Mouse (Mus musculus): Measurements from ENCODE around the gene Cox7a2l. TPM values are rescaled to one million over a fixed set of nuclear protein-coding genes. Genes with fewer than 3 reads are reported as not detected.

Cox7a2l gene
- polyA plus RNA-seq, 1 experiment from 2014 or later = 190 TPM

DNA sequence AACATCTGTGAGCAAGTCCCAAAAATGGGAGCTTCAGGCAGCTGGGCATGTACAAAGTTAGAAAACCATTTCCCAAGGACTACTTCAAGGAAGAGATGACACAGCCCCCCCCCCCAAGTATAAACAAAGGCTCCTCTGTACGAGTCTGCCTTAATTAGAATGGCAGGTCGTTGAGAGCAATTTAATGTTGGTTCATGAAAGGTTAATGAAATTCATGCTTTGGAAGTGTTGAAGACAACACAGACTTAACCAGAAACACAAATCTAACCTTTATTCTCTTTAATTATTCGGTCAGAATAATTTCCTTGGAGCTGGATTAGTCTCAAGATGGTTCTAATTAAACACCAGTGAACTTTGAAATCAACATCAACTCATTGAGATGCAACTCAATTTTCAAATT lies 29.4 kb downstream of the Cox7a2l start:
- Histone ChIP-seq H3K27ac (ENCODE audit: low read length) (no peak overlapping the region), H3K9me3 (ENCODE audit: low read length) (no peaks in the 10 kb centered on the region), H3K4me2 (replicated peaks; ENCODE audit: low read depth, low read length) (no peak overlapping the region), H3K36me3 (ENCODE audit: insufficient read depth, low read length) (no peaks in the 10 kb centered on the region), H3K4me1 (ENCODE audit: insufficient read depth, low read depth, low read length) (no peaks in the 10 kb centered on the region), H3K9ac (replicated peaks; ENCODE audit: low read depth) (no peak overlapping the region), H3K27me3 (replicated peaks; ENCODE audit: insufficient read depth, low read length) (no peaks in the 10 kb centered on the region), H3K4me3 (ENCODE audit: low read depth, low read length) (no peak overlapping the region)
- ATAC-seq = no peak
- WGBS = 55% methylated on average over 3 of the region's 3 CpGs
- no peak for TF ChIP-seq EP300 (IDR thresholded peaks at IDR 0.05)
- TF ChIP-seq CTCF (IDR thresholded peaks at IDR 0.05) = no peak
- DNase-seq (ENCODE audit: low spot score) = no peak

DNA sequence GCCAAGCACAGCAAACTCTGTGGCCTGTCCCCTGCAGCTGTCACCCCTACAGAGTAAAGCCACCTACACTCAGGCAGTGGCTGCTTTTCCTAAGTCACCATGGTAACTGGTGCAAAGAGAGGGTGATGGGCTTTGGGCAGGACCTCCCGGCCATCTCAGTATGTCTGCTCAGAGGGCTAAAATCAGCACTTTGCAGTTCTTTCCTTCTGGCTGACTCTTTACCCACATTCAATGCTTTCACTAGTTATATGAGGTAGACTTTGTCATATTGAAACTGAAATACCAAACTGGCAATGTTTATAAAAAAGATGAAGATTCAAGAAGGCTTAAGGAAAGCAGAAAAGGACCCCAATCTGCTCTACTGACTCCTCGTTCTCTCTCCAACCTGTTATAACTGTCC lies 33.3 kb downstream of the Cox7a2l start:
- Histone ChIP-seq H3K4me3 (ENCODE audit: low read depth, low read length) (no peak overlapping the region), H3K4me2 (replicated peaks; ENCODE audit: low read depth, low read length) (no peak overlapping the region), H3K27ac (ENCODE audit: low read length) (no peak overlapping the region), H3K9me3 (ENCODE audit: low read length) (no peaks in the 10 kb centered on the region), H3K27me3 (replicated peaks; ENCODE audit: insufficient read depth, low read length) (no peaks in the 10 kb centered on the region), H3K36me3 (ENCODE audit: insufficient read depth, low read length) (peaks cover 4% of the 10 kb centered on the region; the same call in 1 of the 2 replicates), H3K4me1 (ENCODE audit: insufficient read depth, low read depth, low read length) (no peaks in the 10 kb centered on the region), H3K9ac (replicated peaks; ENCODE audit: low read depth) (no peak overlapping the region)
- no peak for TF ChIP-seq EP300 (IDR thresholded peaks at IDR 0.05)
- WGBS = 77% methylated on average over 2 of the region's 2 CpGs
- DNase-seq (ENCODE audit: low spot score) (no peak), ATAC-seq (no peak)

GRCm38 (mm10) chr17:83482817-83483536 lies 34.2 kb downstream of the Cox7a2l start:
- no peak overlapping the region for H3K9ac ChIP-seq (replicated peaks; ENCODE audit: low read depth)
- H3K27ac ChIP-seq (ENCODE audit: low read length) = no peak overlapping the region
- no peaks in the 10 kb centered on the region for H3K9me3 ChIP-seq (ENCODE audit: low read length)
- WGBS = 90% methylated on average over 7 of the region's 7 CpGs
- no peak overlapping the region for H3K4me3 ChIP-seq (ENCODE audit: low read depth, low read length)
- TF ChIP-seq CTCF (IDR thresholded peaks at IDR 0.05) = no peak
- no peak for TF ChIP-seq EP300 (IDR thresholded peaks at IDR 0.05)
- H3K27me3 ChIP-seq (replicated peaks; ENCODE audit: insufficient read depth, low read length) = no peaks in the 10 kb centered on the region
- H3K4me1 ChIP-seq (ENCODE audit: insufficient read depth, low read depth, low read length) = no peaks in the 10 kb centered on the region
- H3K4me2 ChIP-seq (replicated peaks; ENCODE audit: low read depth, low read length) = no peak overlapping the region
- DNase-seq (ENCODE audit: low spot score) (no peak), ATAC-seq (no peak)
- peaks cover 11% of the 10 kb centered on the region for H3K36me3 ChIP-seq (ENCODE audit: insufficient read depth, low read length)

- WGBS = 79% methylated on average over 7 of the region's 7 CpGs
- ATAC-seq (no peak), DNase-seq (ENCODE audit: low spot score) (no peak)
- Histone ChIP-seq H3K9ac (replicated peaks; ENCODE audit: low read depth) (no peak overlapping the region), H3K9me3 (ENCODE audit: low read length) (no peaks in the 10 kb centered on the region), H3K4me2 (replicated peaks; ENCODE audit: low read depth, low read length) (no peak overlapping the region), H3K27ac (ENCODE audit: low read length) (no peak overlapping the region), H3K4me3 (ENCODE audit: low read depth, low read length) (no peak overlapping the region), H3K27me3 (replicated peaks; ENCODE audit: insufficient read depth, low read length) (no peaks in the 10 kb centered on the region), H3K4me1 (ENCODE audit: insufficient read depth, low read depth, low read length) (no peaks in the 10 kb centered on the region), H3K36me3 (ENCODE audit: insufficient read depth, low read length) (peaks cover 13% of the 10 kb centered on the region)
- TF ChIP-seq EP300 (IDR thresholded peaks at IDR 0.05) (no peak), CTCF (IDR thresholded peaks at IDR 0.05) (no peak)
These were observed 35.6 kb downstream of the Cox7a2l start for GRCm38 (mm10) chr17:83481551-83481950.

DNA sequence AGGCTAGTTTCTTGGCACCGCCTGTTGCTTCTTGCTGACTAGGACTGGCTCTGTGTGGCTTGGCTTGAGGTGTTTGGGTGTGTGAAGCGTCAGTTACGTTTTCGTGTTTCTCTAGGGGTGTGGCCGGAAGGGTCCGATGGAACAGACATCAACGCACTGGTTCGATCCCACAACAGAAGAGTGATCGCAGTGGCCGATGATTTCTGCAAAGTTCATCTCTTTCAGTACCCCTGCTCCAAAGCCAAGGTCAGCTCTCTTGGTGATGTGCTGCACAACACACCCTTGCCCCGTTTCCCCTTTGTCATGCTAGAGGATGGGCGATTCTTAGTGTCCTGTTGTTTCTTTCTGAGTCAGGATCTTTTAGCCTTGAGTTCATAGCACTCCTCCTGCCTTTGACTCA lies 40.0 kb downstream of the Cox7a2l start:
- Histone ChIP-seq H3K4me3 (ENCODE audit: low read depth, low read length) (no peak overlapping the region), H3K27ac (ENCODE audit: low read length) (no peak overlapping the region), H3K9ac (replicated peaks; ENCODE audit: low read depth) (no peak overlapping the region), H3K36me3 (ENCODE audit: insufficient read depth, low read length) (peaks cover 24% of the 10 kb centered on the region), H3K4me1 (ENCODE audit: insufficient read depth, low read depth, low read length) (no peaks in the 10 kb centered on the region), H3K27me3 (replicated peaks; ENCODE audit: insufficient read depth, low read length) (no peaks in the 10 kb centered on the region), H3K4me2 (replicated peaks; ENCODE audit: low read depth, low read length) (no peak overlapping the region), H3K9me3 (ENCODE audit: low read length) (no peaks in the 10 kb centered on the region)
- WGBS = 94% methylated on average over 12 of the region's 12 CpGs
- DNase-seq (ENCODE audit: low spot score) (no peak), ATAC-seq (no peak)
- TF ChIP-seq CTCF (IDR thresholded peaks at IDR 0.05) (no peak), EP300 (IDR thresholded peaks at IDR 0.05) (no peak)

DNA sequence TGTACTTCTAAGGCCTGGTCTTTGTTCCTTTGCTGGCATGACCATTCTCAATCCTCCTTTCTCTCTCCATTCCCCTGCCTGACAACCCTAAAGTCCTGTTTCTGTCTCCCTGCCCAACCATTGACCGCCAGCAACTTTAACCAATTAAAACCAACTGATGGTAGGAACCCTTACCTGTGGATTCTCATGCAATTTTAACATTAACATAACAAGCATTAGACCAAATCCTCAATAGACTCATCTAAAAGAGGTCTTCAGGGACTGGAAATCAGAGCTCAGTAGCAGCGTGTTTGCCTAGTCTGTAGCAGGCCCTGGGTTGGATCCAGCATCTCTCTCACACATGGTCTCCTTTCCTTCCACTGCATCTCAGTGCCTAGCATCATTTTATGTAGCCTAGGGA lies 47.5 kb downstream of the Cox7a2l start:
- Histone ChIP-seq H3K4me1 (ENCODE audit: insufficient read depth, low read depth, low read length) (no peaks in the 10 kb centered on the region), H3K27me3 (replicated peaks; ENCODE audit: insufficient read depth, low read length) (no peaks in the 10 kb centered on the region), H3K36me3 (ENCODE audit: insufficient read depth, low read length) (peaks cover 20% of the 10 kb centered on the region; the same call in 1 of the 2 replicates), H3K4me2 (replicated peaks; ENCODE audit: low read depth, low read length) (no peak overlapping the region), H3K27ac (ENCODE audit: low read length) (no peak overlapping the region), H3K4me3 (ENCODE audit: low read depth, low read length) (no peak overlapping the region), H3K9ac (replicated peaks; ENCODE audit: low read depth) (no peak overlapping the region), H3K9me3 (ENCODE audit: low read length) (no peaks in the 10 kb centered on the region)
- no peak for ATAC-seq
- DNase-seq (ENCODE audit: low spot score) = no peak
- TF ChIP-seq EP300 (IDR thresholded peaks at IDR 0.05) = no peak
- WGBS = 98% methylated on average over 2 of the region's 2 CpGs
